Mouse (Mus musculus) gastrocnemius, postnatal 10 days (tissue): ENCODE data around the gene Pdha1. TPM values are rescaled to one million over a fixed set of nuclear protein-coding genes. Genes with fewer than 3 reads are reported as not detected.

Experiments
- total RNA-seq, 2 experiments: library from RNA; stranded (reverse); gene quantifications; 2 replicates each; pipeline ENCODE4 v1.2.3; 2021

Gene Pdha1
- total RNA-seq, 2 experiments from 2014 or later = 310 to 381 TPM

Other genes starting within 250 kb of the Pdha1 start
- gene Map3k15, start 150.0 kb downstream of the Pdha1 start, total RNA-seq = under 1 TPM; 0.16 to 0.41 TPM